Mouse (Mus musculus) stomach, embryonic 16.5 days (tissue): ENCODE data around the gene Szt2. TPM values are rescaled to one million over a fixed set of nuclear protein-coding genes. Genes with fewer than 3 reads are reported as not detected.

Experiments
- ATAC-seq: fragments of 200-750 bp; cut with Nextera tagmentation; 2 replicates; pipeline ENCODE4 v1.8.0; 2017; ENCODE audit warnings: moderate number of reproducible peaks, moderate TSS enrichment; ENCODE audit not compliant: insufficient read depth, low FRiP score
- H3K27ac ChIP-seq: fragments of 300-500 bp; sonication (generic); 2 replicates; pipeline ENCODE4 v1.5.1; 2014; ENCODE audit warnings: low read length
- H3K27me3 ChIP-seq: fragments of 300-500 bp; sonication (generic); 2 replicates; pipeline ENCODE4 v1.6.1; 2014; ENCODE audit warnings: low read length, control low read depth, mixed read lengths; ENCODE audit not compliant: control insufficient read depth, insufficient read depth
- H3K36me3 ChIP-seq: fragments of 300-500 bp; sonication (generic); 2 replicates; pipeline ENCODE4 v1.6.1; 2014; ENCODE audit warnings: low read length; ENCODE audit not compliant: control insufficient read depth, insufficient read depth
- H3K4me1 ChIP-seq: fragments of 300-500 bp; sonication (generic); 2 replicates; pipeline ENCODE4 v1.6.1; 2014; ENCODE audit warnings: low read length, control low read depth, mixed read lengths; ENCODE audit not compliant: control insufficient read depth, insufficient read depth
- H3K4me2 ChIP-seq: fragments of 300-500 bp; sonication (generic); 2 replicates; pipeline ENCODE4 v1.6.1; 2014; ENCODE audit warnings: low read depth, low read length, mixed read lengths
- H3K4me3 ChIP-seq: fragments of 300-500 bp; sonication (generic); replicated peaks from 2 replicates; pipeline ENCODE4 v1.5.1; 2014; ENCODE audit warnings: mild to moderate bottlenecking, low read length
- H3K9ac ChIP-seq: fragments of 300-500 bp; sonication (generic); 2 replicates; pipeline ENCODE4 v1.6.1; 2014; ENCODE audit warnings: low read length
- H3K9me3 ChIP-seq: fragments of 300-500 bp; sonication (generic); replicated peaks from 2 replicates; pipeline ENCODE4 v1.6.1; 2016; ENCODE audit warnings: low read length, control low read depth; ENCODE audit not compliant: control insufficient read depth
- WGBS: fragments of 180-500 bp; shearing (Covaris S2); extraction: QIAGEN DNeasy Blood & Tissue Kit; methylation state at CpG from one replicate; pipeline ENCODE4 v1.1.7; 2014; 5-methylcytosine and 5-hydroxymethylcytosine counted together
- polyA plus RNA-seq: library from polyadenylated mRNA; unstranded; fragments of >200 nt; fragmentation: Nextera tagmentation; extraction: Ambion mirVana; gene quantifications from 2 replicates; pipeline ENCODE4 v1.2.1, GENCODE M21; 2015

The Szt2 gene
- polyA plus RNA-seq, 1 experiment from 2014 or later, result 6.7 TPM

DNA sequence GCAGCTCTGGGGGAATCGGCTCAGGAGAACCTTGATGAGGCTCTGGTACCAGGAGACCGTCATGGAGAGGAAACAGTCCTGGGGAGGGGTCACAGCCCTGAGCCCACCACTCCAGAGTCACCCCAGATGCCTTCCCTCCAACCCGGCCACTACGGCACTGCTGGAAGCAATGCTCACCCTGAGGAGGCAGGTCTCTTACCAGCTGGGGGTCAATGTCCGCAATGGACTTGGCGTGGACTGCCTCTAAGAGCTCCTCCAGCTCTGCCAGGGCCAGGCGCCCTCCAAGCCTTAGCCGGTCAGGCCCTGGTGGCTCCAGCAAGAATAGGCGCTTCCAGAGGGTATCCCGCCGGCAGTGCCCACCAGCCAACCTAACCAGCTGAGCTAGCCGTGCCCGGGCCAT lies 44.4 kb downstream of the Szt2 start:
- Histone ChIP-seq H3K27ac (no peak overlapping the region), H3K4me3 (no peak overlapping the region), H3K27me3 (no peaks in the 10 kb centered on the region), H3K36me3 (peaks cover 19% of the 10 kb centered on the region), H3K9ac (no peak overlapping the region), H3K9me3 (no peaks in the 10 kb centered on the region), H3K4me1 (peaks cover 9% of the 10 kb centered on the region), H3K4me2 (no peak overlapping the region)
- ATAC-seq, result no peak
- WGBS, result 91% methylated on average over 13 of the region's 13 CpGs

- H3K4me2 ChIP-seq, result no peak overlapping the region
- no peak overlapping the region for H3K27ac ChIP-seq
- no peak overlapping the region for H3K4me3 ChIP-seq
- WGBS, result 90% methylated on average over 3 of the region's 3 CpGs
- H3K36me3 ChIP-seq, result peaks cover 12% of the 10 kb centered on the region
- H3K9ac ChIP-seq, result no peak overlapping the region
- H3K27me3 ChIP-seq, result no peaks in the 10 kb centered on the region
- peaks cover 9% of the 10 kb centered on the region for H3K4me1 ChIP-seq
- ATAC-seq, result no peak
- H3K9me3 ChIP-seq, result no peaks in the 10 kb centered on the region
Measured at GRCm38 (mm10) chr4:118363985-118364384, 45.1 kb downstream of the Szt2 start.

DNA sequence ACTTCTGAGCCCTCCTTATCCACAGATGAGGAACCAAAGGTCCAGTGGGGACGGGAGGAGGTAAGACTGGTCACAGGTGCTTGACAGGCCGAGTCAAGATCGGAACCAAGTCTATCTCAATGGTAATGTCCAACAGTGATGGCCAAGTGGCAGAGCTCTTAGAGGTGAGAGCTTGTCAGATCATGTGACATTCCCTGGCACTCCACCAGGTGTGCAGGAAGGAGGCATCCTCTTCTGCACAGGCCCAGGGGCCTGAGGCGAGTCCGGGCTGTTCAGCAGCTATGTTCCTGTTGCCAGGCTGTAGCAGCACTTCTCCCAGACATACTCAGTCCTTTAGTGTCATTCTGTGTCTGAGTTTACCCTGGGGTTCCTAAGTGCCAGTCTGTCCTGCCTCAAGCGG lies 46.2 kb downstream of the Szt2 start:
- no peaks in the 10 kb centered on the region for H3K9me3 ChIP-seq
- WGBS, result 87% methylated on average over 6 of the region's 6 CpGs
- H3K27me3 ChIP-seq, result no peaks in the 10 kb centered on the region
- H3K4me1 ChIP-seq, result peaks cover 9% of the 10 kb centered on the region
- H3K4me3 ChIP-seq, result no peak overlapping the region
- H3K27ac ChIP-seq, result no peak overlapping the region
- no peak overlapping the region for H3K4me2 ChIP-seq
- no peak overlapping the region for H3K9ac ChIP-seq
- peaks cover 10% of the 10 kb centered on the region for H3K36me3 ChIP-seq
- no peak for ATAC-seq

- peaks cover 10% of the 10 kb centered on the region for H3K36me3 ChIP-seq
- 82% methylated on average over 5 of the region's 5 CpGs for WGBS
- no peak for ATAC-seq
Measured at GRCm38 (mm10) chr4:118361451-118361850, 47.6 kb downstream of the Szt2 start.

GRCm38 (mm10) chr4:118359896-118360720 lies 49.0 kb downstream of the Szt2 start:
- peak; percentile 84 for ATAC-seq
- 2% methylated on average over 54 of the region's 54 CpGs for WGBS
- Histone ChIP-seq H3K4me2 (peak overlapping the region; percentile 98), H3K9me3 (no peaks in the 10 kb centered on the region), H3K27me3 (no peaks in the 10 kb centered on the region), H3K4me1 (peaks cover 9% of the 10 kb centered on the region), H3K36me3 (peaks cover 10% of the 10 kb centered on the region), H3K27ac (peak overlapping the region; percentile 84), H3K4me3 (peak overlapping the region; percentile 79), H3K9ac (peak overlapping the region; percentile 93)

More at GRCm38 (mm10) chr4:118361451-118361850, 47.6 kb downstream of the Szt2 start:
- no peak overlapping the region for H3K27ac ChIP-seq
- H3K4me3 ChIP-seq, result no peak overlapping the region
- H3K4me2 ChIP-seq, result no peak overlapping the region
- no peak overlapping the region for H3K9ac ChIP-seq
- H3K9me3 ChIP-seq, result no peaks in the 10 kb centered on the region
- H3K4me1 ChIP-seq, result peaks cover 9% of the 10 kb centered on the region
- no peaks in the 10 kb centered on the region for H3K27me3 ChIP-seq

DNA sequence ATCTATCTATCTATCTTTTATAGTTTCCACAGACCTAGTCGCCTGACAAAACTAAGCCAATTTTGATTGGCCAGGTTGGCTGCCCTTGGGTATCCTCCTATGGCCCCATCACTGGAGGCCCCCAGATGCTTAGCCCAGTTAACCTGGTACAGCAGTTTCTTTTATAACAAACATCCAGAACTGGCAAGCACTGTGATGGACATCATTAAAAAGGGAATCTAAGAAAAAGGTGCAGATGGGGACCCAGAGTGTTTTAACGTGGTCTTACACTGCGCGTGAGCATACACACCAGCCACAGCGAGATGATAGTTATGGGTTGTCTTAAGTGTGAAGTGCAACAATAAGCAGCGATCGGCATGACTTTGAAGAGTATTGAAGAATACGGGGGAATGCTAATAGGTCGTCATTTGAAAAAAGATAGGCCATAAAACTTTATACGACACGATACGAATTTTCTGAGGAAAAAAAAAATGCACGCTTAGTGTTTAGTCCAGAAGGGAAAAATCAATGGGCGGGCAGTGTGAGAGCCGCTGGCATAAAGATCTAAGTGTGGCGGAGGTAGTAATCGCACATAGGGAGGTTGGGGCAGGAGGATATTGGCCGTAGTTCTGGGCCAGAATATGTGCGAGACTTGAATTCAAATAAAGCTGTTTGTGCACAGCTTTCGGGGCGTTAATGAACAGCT lies 49.7 kb downstream of the Szt2 start:
- ATAC-seq, result 0 out of 2 replicates have a peak, but pooled peaks have one; percentile 34
- Histone ChIP-seq H3K9ac (peak overlapping the region; percentile 93), H3K27ac (peak overlapping the region; percentile 66; the same call in 1 of the 2 replicates), H3K4me2 (peak overlapping the region; percentile 98), H3K4me1 (peaks cover 9% of the 10 kb centered on the region), H3K9me3 (no peaks in the 10 kb centered on the region), H3K27me3 (no peaks in the 10 kb centered on the region), H3K36me3 (peaks cover 6% of the 10 kb centered on the region), H3K4me3 (peak overlapping the region; percentile 79)
- 12% methylated on average over 21 of the region's 21 CpGs for WGBS

DNA sequence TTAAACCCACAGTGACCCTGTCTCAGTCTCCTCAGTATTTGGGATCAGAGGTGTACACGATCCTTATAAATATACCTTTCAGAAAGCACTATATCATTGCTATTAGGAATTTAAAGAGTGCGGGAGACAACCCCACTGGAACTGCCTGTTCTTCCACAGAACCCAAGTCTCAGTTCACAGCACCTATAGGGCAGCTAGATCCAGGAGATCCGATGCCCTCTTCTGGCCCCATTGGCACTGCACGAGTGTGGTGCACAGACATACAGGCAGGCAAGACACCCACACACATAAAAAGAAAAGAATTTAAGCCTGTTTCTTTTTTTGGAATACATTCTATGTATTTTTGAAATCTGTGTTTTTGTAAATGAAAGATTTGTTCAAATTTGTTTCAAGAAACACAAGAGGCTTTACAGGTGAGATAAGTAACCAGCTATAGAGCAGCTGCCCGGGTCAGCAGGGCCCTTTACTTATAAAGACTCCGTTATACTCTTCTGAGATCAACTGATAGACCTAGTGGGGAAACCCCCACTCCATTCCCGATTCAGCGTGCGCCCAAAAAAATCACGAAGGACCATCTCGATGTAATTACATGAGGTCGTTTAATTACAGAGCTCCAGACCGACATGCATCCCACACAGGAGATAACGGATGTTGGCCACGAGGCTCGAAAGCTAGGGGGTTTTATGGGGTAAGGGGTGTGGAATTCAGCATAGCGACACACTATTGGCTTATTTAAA lies 50.7 kb downstream of the Szt2 start:
- Histone ChIP-seq H3K4me3 (no peak overlapping the region), H3K36me3 (peaks cover 6% of the 10 kb centered on the region; the same call in 1 of the 2 replicates), H3K4me1 (peaks cover 9% of the 10 kb centered on the region), H3K9me3 (no peaks in the 10 kb centered on the region), H3K27me3 (no peaks in the 10 kb centered on the region), H3K4me2 (no peak overlapping the region), H3K9ac (no peak overlapping the region), H3K27ac (no peak overlapping the region)
- ATAC-seq, result no peak
- WGBS, result 80% methylated on average over 17 of the region's 17 CpGs

DNA sequence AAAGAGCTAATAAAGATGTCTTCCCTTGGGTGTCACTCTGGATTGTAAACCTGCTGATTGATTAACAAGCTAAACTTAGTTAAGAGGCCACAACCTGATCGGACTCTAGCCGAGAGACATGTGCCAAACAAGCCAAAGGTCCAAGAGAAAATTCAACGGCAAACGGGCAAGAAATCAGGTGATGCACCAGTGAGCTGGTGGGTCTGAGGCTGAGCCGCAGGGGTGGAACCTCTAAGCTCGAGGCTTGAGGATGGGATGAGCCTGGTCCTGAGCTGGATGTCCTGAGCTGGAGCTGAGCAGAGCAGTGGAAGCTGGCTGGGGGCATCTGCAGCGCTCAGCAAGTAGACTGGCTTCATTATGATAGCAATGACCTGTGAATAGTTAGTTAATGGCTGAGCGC lies 51.6 kb downstream of the Szt2 start:
- Histone ChIP-seq H3K4me3 (no peak overlapping the region), H3K9ac (no peak overlapping the region), H3K27me3 (no peaks in the 10 kb centered on the region), H3K36me3 (peaks cover 3% of the 10 kb centered on the region; the same call in 1 of the 2 replicates), H3K4me1 (peaks cover 9% of the 10 kb centered on the region), H3K9me3 (no peaks in the 10 kb centered on the region), H3K4me2 (no peak overlapping the region), H3K27ac (no peak overlapping the region)
- WGBS, result 80% methylated on average over 8 of the region's 8 CpGs
- no peak for ATAC-seq
